Mouse (Mus musculus) layer of hippocampus, adult 2 months (tissue): ENCODE data around the gene Crybg1. TPM values are rescaled to one million over a fixed set of nuclear protein-coding genes. Genes with fewer than 3 reads are reported as not detected.
"Not testable (repeated sequence)": the region's sequence is repeated elsewhere in the genome, so short reads cannot be mapped to it uniquely, and the experiment has no call there.

Source experiments
- DNase-seq, 2 experiments: peaks; one replicate each; pipeline ENCODE4 v3.0.0; 2022; ENCODE audit warnings: low spot score in 2 of 2
- H3K27ac ChIP-seq: fragments of 200-600 bp; 2 replicates; pipeline ENCODE4 v1.8.1; 2022
- H3K4me3 ChIP-seq: fragments of 200-600 bp; 2 replicates; pipeline ENCODE4 v1.8.1; 2022; ENCODE audit warnings: mild to moderate bottlenecking
- CTCF ChIP-seq: fragments of 200-600 bp; conservative IDR thresholded peaks from 2 replicates; pipeline ENCODE4 v1.8.1; 2022; ENCODE audit warnings: antibody characterized with exemption, mild to moderate bottlenecking, moderate library complexity
- total RNA-seq, 2 experiments: library from RNA; stranded (reverse); gene quantifications; 2 replicates each; pipeline ENCODE4 v1.2.3; 2021

The Crybg1 gene
- total RNA-seq, 2 experiments from 2014 or later, result 0.56 to 0.74 TPM

- TF ChIP-seq CTCF, result no peak
- Histone ChIP-seq H3K4me3 (no peak overlapping the region), H3K27ac (peak overlapping the region; percentile 62; the same call in 1 of the 2 replicates)
- DNase-seq, result peak; percentile 46 to 78
These were observed 183.7 kb downstream of the Crybg1 start for GRCm38 (mm10) chr10:43964943-43965342.

- no peak overlapping the region for H3K4me3 ChIP-seq
These were observed 194.7 kb downstream of the Crybg1 start for GRCm38 (mm10) chr10:43953942-43954341.

GRCm38 (mm10) chr10:43945435-43945834 is 203.2 kb downstream of the Crybg1 start:
- TF ChIP-seq CTCF, result no peak
- no peak for DNase-seq
- Histone ChIP-seq H3K4me3 (no peak overlapping the region), H3K27ac (no peak overlapping the region)

More at GRCm38 (mm10) chr10:43953942-43954341, 194.7 kb downstream of the Crybg1 start:
- DNase-seq, result peak; percentile 36 to 73
- no peak overlapping the region for H3K27ac ChIP-seq
- TF ChIP-seq CTCF, result peak; percentile 93

- Histone ChIP-seq H3K27ac (no peak overlapping the region), H3K4me3 (no peak overlapping the region)
- no peak for TF ChIP-seq CTCF
- DNase-seq, result no peak
These were observed 204.9 kb downstream of the Crybg1 start for GRCm38 (mm10) chr10:43943736-43944135.

- no peak for DNase-seq
- TF ChIP-seq CTCF, result no peak
- H3K4me3 ChIP-seq, result no peak overlapping the region
- no peak overlapping the region for H3K27ac ChIP-seq
These were observed 209.5 kb downstream of the Crybg1 start for GRCm38 (mm10) chr10:43939136-43939662.

- Histone ChIP-seq H3K4me3 (no peak overlapping the region), H3K27ac (no peak overlapping the region)
- no peak for TF ChIP-seq CTCF
- no peak for DNase-seq
These were observed 220.1 kb downstream of the Crybg1 start for GRCm38 (mm10) chr10:43928596-43928995.

- no peak for TF ChIP-seq CTCF
- H3K4me3 ChIP-seq, result no peak overlapping the region
- no peak for DNase-seq
- no peak overlapping the region for H3K27ac ChIP-seq
These were observed 220.9 kb downstream of the Crybg1 start for GRCm38 (mm10) chr10:43927736-43928135.

- H3K27ac ChIP-seq, H3K4me3 ChIP-seq, DNase-seq: not testable (repeated sequence)
These were observed 222.9 kb downstream of the Crybg1 start for GRCm38 (mm10) chr10:43925776-43926175.

- Histone ChIP-seq H3K27ac (no peak overlapping the region), H3K4me3 (no peak overlapping the region)
- no peak for TF ChIP-seq CTCF
- DNase-seq, result no peak
These were observed 225.6 kb downstream of the Crybg1 start for GRCm38 (mm10) chr10:43923096-43923495.

GRCm38 (mm10) chr10:43918696-43919608 is 229.7 kb downstream of the Crybg1 start:
- TF ChIP-seq CTCF, result peak; percentile 97
- Histone ChIP-seq H3K27ac (no peak overlapping the region), H3K4me3 (no peak overlapping the region)
- peak; percentile 64 to 87 for DNase-seq

GRCm38 (mm10) chr10:43916737-43917136 is 231.9 kb downstream of the Crybg1 start:
- Histone ChIP-seq H3K4me3 (no peak overlapping the region), H3K27ac (no peak overlapping the region)
- DNase-seq, result no peak
- TF ChIP-seq CTCF, result no peak

- H3K27ac ChIP-seq, result no peak overlapping the region
- H3K4me3 ChIP-seq, result no peak overlapping the region
- no peak for TF ChIP-seq CTCF
- no peak for DNase-seq
These were observed 232.5 kb downstream of the Crybg1 start for GRCm38 (mm10) chr10:43916181-43916580.

- no peak for DNase-seq
- no peak overlapping the region for H3K4me3 ChIP-seq
- no peak overlapping the region for H3K27ac ChIP-seq
- TF ChIP-seq CTCF, result no peak
These were observed 236.4 kb downstream of the Crybg1 start for GRCm38 (mm10) chr10:43912236-43912635.

GRCm38 (mm10) chr10:43910873-43911142 is 237.8 kb downstream of the Crybg1 start:
- H3K27ac ChIP-seq, result no peak overlapping the region
- TF ChIP-seq CTCF, result no peak
- no peak for DNase-seq
- H3K4me3 ChIP-seq, result no peak overlapping the region
